Mouse (Mus musculus): ENCODE data around the gene Ak7.

Ak7 gene

GRCm38 (mm10) chr12:105727964-105728363 lies 22.2 kb downstream of the Ak7 start:
- in situ Hi-C loops (cut with MseI, MboI): no loop called here

GRCm38 (mm10) chr12:105730851-105731460 lies 25.2 kb downstream of the Ak7 start:
- in situ Hi-C loops (cut with MseI, MboI): no loop called here

- in situ Hi-C loops (cut with MseI, MboI): no loop called here
Observed at GRCm38 (mm10) chr12:105733370-105734159, 27.8 kb downstream of the Ak7 start.

GRCm38 (mm10) chr12:105735226-105735888 lies 29.6 kb downstream of the Ak7 start:
- in situ Hi-C loops (cut with MseI, MboI): no loop called here

- in situ Hi-C loops (cut with MseI, MboI): no loop called here
Observed at GRCm38 (mm10) chr12:105735889-105736251, 30.1 kb downstream of the Ak7 start.

- in situ Hi-C loops (cut with MseI, MboI): no loop called here
Observed at GRCm38 (mm10) chr12:105738316-105739096, 32.7 kb downstream of the Ak7 start.

GRCm38 (mm10) chr12:105739656-105740055 lies 33.9 kb downstream of the Ak7 start:
- in situ Hi-C loops (cut with MseI, MboI): no loop called here

- in situ Hi-C loops (cut with MseI, MboI): no loop called here
Observed at GRCm38 (mm10) chr12:105748114-105748513, 42.3 kb downstream of the Ak7 start.

GRCm38 (mm10) chr12:105753813-105754212 lies 48.0 kb downstream of the Ak7 start:
- in situ Hi-C loops (cut with MseI, MboI): no loop called here

- in situ Hi-C loops (cut with MseI, MboI): no loop called here
Observed at GRCm38 (mm10) chr12:105757816-105758497, 52.2 kb downstream of the Ak7 start.

- in situ Hi-C loops (cut with MseI, MboI): no loop called here
Observed at GRCm38 (mm10) chr12:105758911-105759310, 53.1 kb downstream of the Ak7 start.

GRCm38 (mm10) chr12:105759849-105760478 lies 54.2 kb downstream of the Ak7 start:
- in situ Hi-C loops (cut with MseI, MboI): no loop called here

GRCm38 (mm10) chr12:105761171-105761570 lies 55.4 kb downstream of the Ak7 start:
- in situ Hi-C loops (cut with MseI, MboI): no loop called here

GRCm38 (mm10) chr12:105761629-105762028 lies 55.9 kb downstream of the Ak7 start:
- in situ Hi-C loops (cut with MseI, MboI): no loop called here

GRCm38 (mm10) chr12:105769700-105770099 lies 63.9 kb downstream of the Ak7 start:
- in situ Hi-C loops (cut with MseI, MboI): no loop called here

- in situ Hi-C loops (cut with MseI, MboI): no loop called here
Observed at GRCm38 (mm10) chr12:105774871-105775270, 69.1 kb downstream of the Ak7 start.

GRCm38 (mm10) chr12:105777651-105778050 lies 71.9 kb downstream of the Ak7 start:
- in situ Hi-C loops (cut with MseI, MboI): no loop called here

GRCm38 (mm10) chr12:105784196-105784999 lies 78.6 kb downstream of the Ak7 start, which contains the start of gene Papola:
Gene Papola (plus strand): TSS chr12:105784694.
- in situ Hi-C loops (cut with MseI, MboI): no loop called here

- in situ Hi-C loops (cut with MseI, MboI): no loop called here
Observed at GRCm38 (mm10) chr12:105785000-105785774, 79.4 kb downstream of the Ak7 start.

All from mouse trophoblast stem cell (cell line).